Mouse (Mus musculus) urinary bladder, postnatal 36 days (tissue): ENCODE data around the gene Cop1.

ENCODE experiments used
- DNase-seq, 2 experiments: peaks; one replicate each; pipeline ENCODE4 v3.0.0; 2022; ENCODE audit warnings: low spot score in 2 of 2, mixed read lengths in 1 of 2

Gene Cop1

DNA sequence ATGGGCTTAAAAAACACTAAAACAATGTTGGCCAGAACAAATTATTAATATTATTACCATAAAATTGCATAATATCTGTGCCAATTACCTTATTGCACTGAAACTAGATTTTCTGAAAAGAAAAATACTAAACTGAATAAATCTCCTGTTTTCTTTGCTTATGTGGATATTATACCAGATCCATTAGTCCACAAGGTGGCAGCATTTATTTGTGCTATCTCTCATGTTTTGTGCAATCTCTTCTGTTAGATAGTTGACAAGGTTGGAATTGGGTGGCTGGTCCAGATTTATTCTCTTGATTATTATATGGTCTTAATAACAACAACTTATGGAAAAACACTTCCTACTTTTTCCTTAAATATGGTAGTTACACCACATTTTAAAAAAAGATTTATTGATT lies 58.1 kb downstream of the Cop1 start:
- DNase-seq, result no peak

DNA sequence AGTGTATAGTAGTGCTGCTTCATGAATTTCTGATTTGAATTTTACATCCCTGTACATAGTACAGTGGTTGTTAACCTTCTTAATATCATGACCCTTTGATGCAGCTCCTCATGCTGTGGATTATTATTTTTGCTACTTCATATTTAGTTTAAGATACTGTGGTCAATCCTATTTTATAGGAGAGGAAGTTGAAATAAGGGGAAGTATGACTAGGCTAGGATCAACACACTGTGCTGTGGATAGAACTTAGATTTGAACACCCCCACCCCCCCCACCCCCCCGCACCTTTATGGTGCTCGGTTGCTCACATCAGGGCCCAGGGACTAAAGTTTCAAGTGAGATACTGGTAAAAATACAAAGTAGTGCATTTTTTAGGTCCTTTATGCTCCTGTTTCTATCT lies 58.7 kb downstream of the Cop1 start:
- DNase-seq, result no peak

- DNase-seq, result no peak
Measured at GRCm38 (mm10) chr1:159301418-159302082, 69.4 kb downstream of the Cop1 start.

GRCm38 (mm10) chr1:159313625-159314024 lies 81.5 kb downstream of the Cop1 start:
- no peak for DNase-seq

DNA sequence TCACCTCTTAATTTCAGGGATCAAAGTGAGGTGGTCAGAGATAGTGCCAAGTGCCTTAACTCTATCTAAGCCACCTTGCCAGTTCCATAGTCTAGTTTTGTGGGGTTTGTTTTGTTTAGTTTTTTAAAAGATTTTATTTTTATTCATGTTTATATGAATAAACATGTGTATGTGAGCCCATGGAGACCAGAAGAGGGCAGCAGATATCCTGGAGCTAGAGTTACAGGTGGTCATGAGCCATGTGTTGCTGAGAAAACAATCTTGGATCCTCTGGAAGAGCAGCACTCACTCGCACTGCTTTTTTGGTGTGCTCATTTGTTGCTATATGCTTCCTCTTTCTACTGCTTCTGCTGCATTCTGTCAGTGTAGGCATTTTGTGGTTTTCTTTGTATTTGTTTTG lies 90.5 kb downstream of the Cop1 start:
- DNase-seq, result no peak

- no peak for DNase-seq
Measured at GRCm38 (mm10) chr1:159331008-159331407, 98.9 kb downstream of the Cop1 start.

- DNase-seq, result no peak
Measured at GRCm38 (mm10) chr1:159334157-159334556, 102.0 kb downstream of the Cop1 start.

- DNase-seq, result no peak
Measured at GRCm38 (mm10) chr1:159342355-159342754, 110.2 kb downstream of the Cop1 start.

DNA sequence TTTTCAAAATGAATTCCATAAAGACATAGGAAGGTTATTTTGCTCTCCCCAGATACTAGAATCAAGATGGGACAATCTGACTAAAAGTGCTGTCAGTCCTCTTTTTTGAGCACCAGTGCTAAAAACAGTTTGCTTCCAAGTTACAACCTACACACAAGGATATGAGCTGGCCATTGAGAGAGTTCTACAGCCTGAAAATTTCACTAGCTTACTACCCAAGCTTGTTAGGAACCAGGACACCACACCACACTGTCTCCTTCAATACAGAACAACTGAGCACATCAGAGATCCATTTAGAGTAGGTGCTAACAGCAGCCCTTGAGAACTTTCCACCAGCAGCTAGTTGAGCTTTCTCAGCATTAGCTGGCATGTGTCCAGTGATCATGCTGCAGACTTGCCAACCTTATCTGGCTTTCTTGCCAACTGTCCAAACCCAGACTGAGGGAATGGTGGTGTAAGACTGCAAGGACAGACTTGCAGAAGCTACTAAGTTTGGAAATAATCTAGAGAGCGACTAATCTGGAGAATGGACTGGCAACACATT lies 123.0 kb downstream of the Cop1 start:
- DNase-seq, result peak in 1 of 2 experiments; percentile 50

GRCm38 (mm10) chr1:159358713-159359112 lies 126.6 kb downstream of the Cop1 start:
- DNase-seq, result no peak

DNA sequence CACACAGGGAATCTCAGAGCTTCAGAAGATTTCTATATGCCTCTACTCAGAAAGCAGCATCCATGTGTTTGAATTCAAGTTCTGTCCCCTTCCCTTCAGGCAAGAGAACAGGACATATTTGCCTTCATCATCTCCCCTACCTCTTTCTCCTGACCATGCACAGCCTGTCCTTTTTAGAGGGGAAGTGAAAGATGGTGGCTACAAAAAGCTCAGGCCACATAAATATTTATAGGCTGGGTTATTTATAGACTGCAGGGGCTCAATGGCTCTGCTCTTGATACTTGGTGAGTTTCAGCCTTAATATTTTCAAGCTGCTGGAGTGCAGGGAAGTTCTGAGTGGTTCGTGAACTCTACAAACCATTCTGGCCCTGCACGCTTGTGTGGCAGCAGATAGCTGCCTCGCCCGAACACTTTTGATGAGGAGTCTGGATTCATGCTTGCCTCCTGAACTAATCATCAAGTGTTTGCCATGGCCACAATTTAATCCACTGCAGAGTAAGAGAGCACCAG lies 139.8 kb downstream of the Cop1 start:
- no peak for DNase-seq

DNA sequence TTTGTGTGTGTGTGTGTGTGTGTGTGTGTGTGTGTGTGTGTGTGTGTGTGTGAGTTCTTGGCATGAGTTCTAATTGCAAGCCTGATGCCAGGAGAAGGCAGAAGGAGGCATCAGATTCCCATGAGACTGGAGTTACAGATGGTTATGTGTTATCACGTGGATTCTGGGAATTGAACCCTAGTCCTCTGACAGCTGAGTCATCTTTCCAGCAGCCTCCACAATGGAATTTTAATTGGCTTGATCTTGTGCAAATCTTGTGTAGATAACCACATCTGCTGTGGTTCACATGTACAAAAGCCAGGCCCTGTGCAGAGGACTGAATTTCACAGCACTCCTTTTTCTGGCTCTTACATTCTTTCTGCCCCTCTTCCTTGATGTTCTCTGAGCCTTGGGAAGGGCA lies 150.1 kb downstream of the Cop1 start:
- no peak for DNase-seq

- no peak for DNase-seq
Measured at GRCm38 (mm10) chr1:159382916-159383315, 150.8 kb downstream of the Cop1 start.

DNA sequence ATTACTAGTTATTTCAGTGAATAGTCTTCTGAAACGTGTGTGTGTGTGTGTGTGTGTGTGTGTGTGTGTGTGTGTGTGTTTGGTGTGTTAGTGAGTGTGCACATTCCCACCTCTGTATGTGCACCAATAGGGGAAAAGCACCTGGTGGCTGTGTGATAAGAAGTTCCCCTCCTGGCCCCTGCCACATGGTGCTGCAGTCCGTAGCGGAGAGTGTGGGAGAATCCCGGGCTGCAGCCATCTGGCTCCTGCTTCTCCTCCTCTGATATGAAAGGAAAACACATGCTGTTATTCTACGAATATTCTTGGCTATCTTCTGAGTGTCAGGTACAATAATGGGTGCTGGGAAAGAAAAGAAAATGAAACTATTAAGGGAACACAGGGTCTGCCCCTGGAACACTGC lies 154.3 kb downstream of the Cop1 start:
- no peak for DNase-seq

GRCm38 (mm10) chr1:159388565-159389024 lies 156.5 kb downstream of the Cop1 start:
- no peak for DNase-seq

- DNase-seq, result peak; percentile 57 to 69
Measured at GRCm38 (mm10) chr1:159390049-159390448, 157.9 kb downstream of the Cop1 start.

DNA sequence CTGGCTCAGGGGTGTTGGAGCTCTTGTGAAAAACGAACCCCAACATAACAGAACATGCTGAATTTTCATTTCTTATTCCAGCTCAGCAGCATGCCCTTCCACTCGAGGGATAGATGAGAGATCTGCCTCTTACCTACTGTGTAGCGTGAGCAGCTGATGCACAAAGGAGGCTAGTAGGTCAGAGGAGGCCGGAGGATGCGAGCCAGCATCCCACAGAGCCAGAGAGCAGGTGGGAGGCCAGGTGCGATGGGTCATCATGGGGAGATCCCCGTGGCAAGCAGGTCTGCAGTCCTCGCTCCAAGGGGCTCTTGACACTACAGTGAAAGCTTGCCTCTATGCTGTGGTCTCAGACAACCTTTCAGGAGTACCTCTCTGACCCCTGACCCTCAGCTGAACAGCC lies 160.5 kb downstream of the Cop1 start:
- DNase-seq, result no peak

DNA sequence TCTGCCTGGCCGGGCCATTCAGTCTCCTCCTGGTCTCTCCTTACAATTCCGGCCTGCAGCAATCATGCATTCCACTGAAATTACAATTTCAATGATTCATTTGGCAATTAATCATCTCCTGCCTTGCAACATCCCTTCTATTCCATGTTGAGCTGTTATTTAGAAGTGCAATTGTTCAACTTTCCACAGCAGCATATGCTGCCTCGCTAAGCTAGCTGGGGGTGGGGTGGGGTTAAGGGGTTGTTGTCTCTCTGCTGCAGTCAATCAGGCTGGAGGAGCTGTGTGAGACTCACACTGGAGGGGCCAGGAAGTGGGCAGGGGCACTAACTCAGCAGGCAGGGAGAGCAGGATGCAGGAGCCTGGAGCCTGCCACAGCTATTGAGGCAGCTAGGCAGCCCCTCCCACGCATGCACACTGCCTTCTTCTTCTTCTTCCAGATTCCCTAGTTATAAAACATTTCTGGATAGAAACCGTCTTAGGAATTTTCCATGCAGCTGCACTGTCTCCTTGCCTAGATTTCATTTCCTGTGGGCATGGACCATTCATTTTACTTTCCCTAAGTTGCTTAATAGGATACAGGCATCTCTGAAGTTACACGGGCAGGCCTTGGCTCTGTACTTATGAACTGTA lies 161.1 kb downstream of the Cop1 start:
- peak; percentile 10 to 46 for DNase-seq

DNA sequence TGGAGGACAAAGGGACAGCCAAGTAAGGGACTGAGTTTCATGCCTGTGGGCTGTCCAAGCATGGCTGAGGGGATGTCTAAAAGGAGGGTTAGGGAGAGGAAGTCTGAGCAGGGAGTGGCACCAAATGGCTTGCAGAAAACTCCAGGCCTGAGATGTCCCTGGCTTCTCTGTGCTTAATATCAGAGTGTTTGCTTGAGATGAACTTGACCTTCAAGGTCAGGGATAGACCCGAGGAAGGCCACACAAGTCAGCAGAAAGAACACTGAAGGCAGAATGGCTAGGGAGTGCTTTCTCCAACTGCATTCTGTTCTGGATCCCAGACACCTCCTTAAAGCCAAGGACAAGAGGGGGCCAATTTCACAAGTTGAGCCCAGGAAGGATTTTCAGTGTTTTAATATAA lies 161.8 kb downstream of the Cop1 start:
- DNase-seq, result no peak

GRCm38 (mm10) chr1:159396515-159396914 lies 164.4 kb downstream of the Cop1 start:
- peak; percentile 7 to 10 for DNase-seq
